Mouse (Mus musculus): ENCODE measurements around the gene Ccnjl.

The Ccnjl gene

GRCm38 (mm10) chr11:43621769-43622168, 93.2 kb downstream of the Ccnjl start:
- in situ Hi-C loops (cut with MseI, MboI), result no loop called here

GRCm38 (mm10) chr11:43624341-43624740, 95.8 kb downstream of the Ccnjl start:
- in situ Hi-C loops (cut with MseI, MboI), result no loop called here

- in situ Hi-C loops (cut with MseI, MboI), result no loop called here
Measured at GRCm38 (mm10) chr11:43626300-43626926, 97.8 kb downstream of the Ccnjl start.

GRCm38 (mm10) chr11:43626927-43627645, 98.5 kb downstream of the Ccnjl start:
- in situ Hi-C loops (cut with MseI, MboI), result no loop called here

GRCm38 (mm10) chr11:43631645-43632044, 103.1 kb downstream of the Ccnjl start:
- in situ Hi-C loops (cut with MseI, MboI), result no loop called here

- in situ Hi-C loops (cut with MseI, MboI), result no loop called here
Measured at GRCm38 (mm10) chr11:43632566-43632965, 104.0 kb downstream of the Ccnjl start.

- in situ Hi-C loops (cut with MseI, MboI), result no loop called here
Measured at GRCm38 (mm10) chr11:43633165-43633564, 104.6 kb downstream of the Ccnjl start.

GRCm38 (mm10) chr11:43633658-43634401, 105.2 kb downstream of the Ccnjl start:
- in situ Hi-C loops (cut with MseI, MboI), result no loop called here
